In the genomic region with DNA sequence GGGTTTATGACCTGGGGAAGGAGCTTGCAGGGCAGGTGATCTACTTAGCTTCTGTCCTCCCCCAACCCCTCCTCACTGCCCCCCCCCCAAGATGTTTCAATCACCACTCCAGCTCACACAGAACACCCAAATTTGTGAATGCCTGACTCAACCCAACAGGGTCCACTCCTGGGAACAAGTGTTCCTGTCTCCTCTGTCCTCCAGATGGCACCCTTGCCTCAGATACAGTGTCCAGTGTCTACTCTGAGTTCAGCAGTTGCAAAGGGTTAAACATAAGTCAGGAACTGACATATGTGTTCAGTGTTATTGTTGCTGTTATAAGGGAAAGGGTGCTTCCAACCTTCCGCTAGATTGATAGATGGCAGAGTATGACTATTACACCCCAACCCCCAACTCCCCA, we compare ENCODE assay signal across 11 mouse cellular contexts.
DNase-seq lines count a peak whose midpoint lies in the region; ATAC-seq and TF ChIP-seq lines count a peak whose summit lies in the region.
"Had no signal": no experiment of that assay in that cellular context is flagged by ENCODE, and none has a peak within 500 bp of the region (broad histone marks: within the 10 kb centered on the region; RNA-seq: fewer than 3 reads in every experiment).

No protein-coding gene starts in this region.

- TF ChIP-seq CTCF in intestine, postnatal 0 days (IDR thresholded peaks at IDR 0.05; ENCODE audit: low read depth): peak; percentile 47
- peak; percentile 65 for TF ChIP-seq CTCF in cortical plate, adult 2 months (IDR thresholded peaks at IDR 0.05; ENCODE audit: extremely low read depth, insufficient read depth, low read length)

- no peak overlapping the region for H3K9ac ChIP-seq in intestine, postnatal 0 days (ENCODE audit: low read depth, low read length)
- no peak overlapping the region for H3K9ac ChIP-seq in intestine, embryonic 15.5 days
- no peak overlapping the region for H3K9ac ChIP-seq in midbrain, embryonic 13.5 days (replicated peaks)

- no peaks in the 10 kb centered on the region for H3K9me3 ChIP-seq in intestine, postnatal 0 days (ENCODE audit: control insufficient read depth)
- no peaks in the 10 kb centered on the region for H3K9me3 ChIP-seq in intestine, embryonic 15.5 days
- H3K9me3 ChIP-seq in midbrain, embryonic 13.5 days: no peaks in the 10 kb centered on the region

- H3K4me1 ChIP-seq in intestine, postnatal 0 days (replicated peaks; ENCODE audit: control insufficient read depth, insufficient read depth, low read length): no peaks in the 10 kb centered on the region
- no peaks in the 10 kb centered on the region for H3K4me1 ChIP-seq in intestine, embryonic 15.5 days (replicated peaks)
- H3K4me1 ChIP-seq in cortical plate, adult 2 months (ENCODE audit: control insufficient read depth, insufficient read depth, low read length): no peaks in the 10 kb centered on the region
- H3K4me1 ChIP-seq in midbrain, embryonic 13.5 days (replicated peaks): 0 out of 2 replicates have a peak, but pooled peaks cover 3% of the 10 kb centered on the region

- TF ChIP-seq POLR2A in cortical plate, adult 2 months (IDR thresholded peaks at IDR 0.05; ENCODE audit: extremely low read depth, insufficient read depth, low read length): no peak

- no peaks in the 10 kb centered on the region for H3K36me3 ChIP-seq in intestine, postnatal 0 days (ENCODE audit: control insufficient read depth, insufficient read depth)
- H3K36me3 ChIP-seq in intestine, embryonic 15.5 days: no peaks in the 10 kb centered on the region
- H3K36me3 ChIP-seq in midbrain, embryonic 13.5 days: no peaks in the 10 kb centered on the region

- H3K27ac ChIP-seq in intestine, postnatal 0 days (ENCODE audit: low read depth, low read length): no peak overlapping the region
- H3K27ac ChIP-seq in intestine, embryonic 15.5 days: no peak overlapping the region
- no peak overlapping the region for H3K27ac ChIP-seq in cortical plate, adult 2 months (ENCODE audit: insufficient read depth, low read length)
- no peak overlapping the region for H3K27ac ChIP-seq in midbrain, embryonic 13.5 days

- 58% methylated on average over 1 of the region's 1 CpGs for WGBS in intestine, postnatal 0 days
- WGBS in intestine, embryonic 15.5 days: 48% methylated on average over 1 of the region's 1 CpGs
- WGBS in midbrain, embryonic 13.5 days: 77% methylated on average over 1 of the region's 1 CpGs

- DNase-seq in ES-CJ7 (ENCODE audit: low read depth, low spot score): peak; percentile 6
- DNase-seq in adrenal gland, adult 8-10 months: no peak
- DNase-seq: cerebellum, postnatal 25 days; gastrocnemius, postnatal 36 days; layer of hippocampus, postnatal 36 days; lung, postnatal 4 days had no signal

- no peaks in the 10 kb centered on the region for H3K27me3 ChIP-seq in intestine, postnatal 0 days (replicated peaks; ENCODE audit: control insufficient read depth, insufficient read depth, low read length)
- no peaks in the 10 kb centered on the region for H3K27me3 ChIP-seq in intestine, embryonic 15.5 days (replicated peaks)
- H3K27me3 ChIP-seq in midbrain, embryonic 13.5 days: no peaks in the 10 kb centered on the region

- no peak overlapping the region for H3K4me2 ChIP-seq in intestine, postnatal 0 days (replicated peaks; ENCODE audit: low read depth)
- H3K4me2 ChIP-seq in intestine, embryonic 15.5 days (replicated peaks): no peak overlapping the region
- H3K4me2 ChIP-seq in midbrain, embryonic 13.5 days (replicated peaks): no peak overlapping the region

- ATAC-seq in intestine, postnatal 0 days: no peak
- ATAC-seq in intestine, embryonic 15.5 days: no peak
- peak; percentile 80 for ATAC-seq in midbrain, embryonic 13.5 days
- ATAC-seq in CD4-positive, CD25-positive, alpha-beta regulatory T cell, adult 4 months: no peak

- H3K4me3 ChIP-seq in intestine, postnatal 0 days (ENCODE audit: low read depth, low read length): no peak overlapping the region
- H3K4me3 ChIP-seq in intestine, embryonic 15.5 days (replicated peaks): no peak overlapping the region
- no peak overlapping the region for H3K4me3 ChIP-seq in cortical plate, adult 2 months (ENCODE audit: insufficient read depth, low read length)
- H3K4me3 ChIP-seq in midbrain, embryonic 13.5 days (replicated peaks): no peak overlapping the region
